Comparison of ENCODE assay signal across 11 mouse cellular contexts in genomic region chr5:124359641-124360040, GRCm38 (mm10). TPM values are rescaled to one million over a fixed set of nuclear protein-coding genes. Genes with fewer than 3 reads are reported as not detected.
DNase-seq lines count a peak whose midpoint lies in the region; ATAC-seq and TF ChIP-seq lines count a peak whose summit lies in the region.
"Had no signal": no experiment of that assay in that cellular context is flagged by ENCODE, and none has a peak within 500 bp of the region (broad histone marks: within the 10 kb centered on the region; RNA-seq: fewer than 3 reads in every experiment).

No protein-coding gene starts in this region.

- H3K27me3 ChIP-seq in liver, embryonic 11.5 days (replicated peaks; ENCODE audit: control insufficient read depth, insufficient read depth, low read length) = no peaks in the 10 kb centered on the region
- H3K27me3 ChIP-seq in liver, embryonic 12.5 days (replicated peaks) = no peaks in the 10 kb centered on the region
- no peaks in the 10 kb centered on the region for H3K27me3 ChIP-seq in hindbrain, embryonic 10.5 days (ENCODE audit: insufficient read depth, poor library complexity, severe bottlenecking)
- no peaks in the 10 kb centered on the region for H3K27me3 ChIP-seq in thymus, adult 2 months (ENCODE audit: control insufficient read depth, insufficient read depth, low read length)
- H3K27me3 ChIP-seq: liver, embryonic 13.5 days had no signal

- no peak overlapping the region for H3K9ac ChIP-seq in liver, embryonic 11.5 days (ENCODE audit: low read depth, low read length)
- H3K9ac ChIP-seq in liver, embryonic 12.5 days = no peak overlapping the region
- H3K9ac ChIP-seq: liver, embryonic 13.5 days had no signal

- ATAC-seq in liver, embryonic 11.5 days (replicated peaks; ENCODE audit: low FRiP score) = peak; percentile 36; the same call in 1 of the 2 replicates
- ATAC-seq in liver, embryonic 12.5 days = no peak
- ATAC-seq: forebrain, embryonic 14.5 days had no signal

- no peak overlapping the region for H3K4me3 ChIP-seq in liver, embryonic 11.5 days (ENCODE audit: low read depth, low read length)
- no peak overlapping the region for H3K4me3 ChIP-seq in liver, embryonic 12.5 days
- no peak overlapping the region for H3K4me3 ChIP-seq in hindbrain, embryonic 10.5 days
- no peak overlapping the region for H3K4me3 ChIP-seq in thymus, adult 2 months (ENCODE audit: control insufficient read depth, insufficient read depth, low read length)
- H3K4me3 ChIP-seq: liver, embryonic 13.5 days; midbrain, embryonic 10.5 days had no signal

- no peak for DNase-seq in liver, embryonic 11.5 days (ENCODE audit: low spot score)
- peak; percentile 52 for DNase-seq in ES-CJ7 (ENCODE audit: low read depth, low spot score)
- peak; percentile 26 for DNase-seq in brain, embryonic 14.5 days (ENCODE audit: low read depth)
- peak; percentile 42 for DNase-seq in retina, embryonic 14.5 days (ENCODE audit: low spot score)
- no peak for DNase-seq in hindbrain, embryonic 10.5 days (ENCODE audit: low spot score)
- DNase-seq in thymus, adult 2 months = no peak
- DNase-seq: heart, postnatal 4 days; liver, embryonic 13.5 days had no signal

- TF ChIP-seq POLR2A in brain, embryonic 14.5 days (IDR thresholded peaks at IDR 0.05; ENCODE audit: borderline replicate concordance, extremely low read depth, insufficient read depth, insufficient read length, poor library complexity, severe bottlenecking) = no peak
- TF ChIP-seq POLR2A in thymus, adult 2 months (IDR thresholded peaks at IDR 0.05; ENCODE audit: control insufficient read depth, extremely low read depth, insufficient read depth, low read length, poor library complexity) = no peak

- TF ChIP-seq CTCF in brain, embryonic 14.5 days (IDR thresholded peaks at IDR 0.05; ENCODE audit: borderline replicate concordance, extremely low read depth, insufficient read depth, insufficient read length) = peak; percentile 32; the same call in 1 of the 2 replicates
- no peak for TF ChIP-seq CTCF in thymus, adult 2 months (IDR thresholded peaks at IDR 0.05; ENCODE audit: borderline replicate concordance, control insufficient read depth, extremely low read depth, insufficient read depth, low read length, poor library complexity)

- H3K4me2 ChIP-seq in liver, embryonic 11.5 days = no peak overlapping the region
- no peak overlapping the region for H3K4me2 ChIP-seq in liver, embryonic 12.5 days
- H3K4me2 ChIP-seq: liver, embryonic 13.5 days had no signal

- WGBS in liver, embryonic 11.5 days = 73% methylated on average over 2 of the region's 2 CpGs
- 68% methylated on average over 2 of the region's 2 CpGs for WGBS in liver, embryonic 12.5 days (ENCODE audit: insufficient replicate concordance)
- 83% methylated on average over 2 of the region's 2 CpGs for WGBS in hindbrain, embryonic 10.5 days
- 92% methylated on average over 2 of the region's 2 CpGs for WGBS in thymus, adult 2 months

- H3K36me3 ChIP-seq in liver, embryonic 11.5 days (ENCODE audit: control insufficient read depth, insufficient read depth, low read length) = no peaks in the 10 kb centered on the region
- no peaks in the 10 kb centered on the region for H3K36me3 ChIP-seq in liver, embryonic 12.5 days
- H3K36me3 ChIP-seq in hindbrain, embryonic 10.5 days = no peaks in the 10 kb centered on the region
- no peaks in the 10 kb centered on the region for H3K36me3 ChIP-seq in thymus, adult 2 months (ENCODE audit: control insufficient read depth, insufficient read depth, low read length)
- H3K36me3 ChIP-seq: liver, embryonic 13.5 days; midbrain, embryonic 10.5 days had no signal

- no peak overlapping the region for H3K27ac ChIP-seq in liver, embryonic 11.5 days (ENCODE audit: low read depth, low read length)
- H3K27ac ChIP-seq in liver, embryonic 12.5 days = no peak overlapping the region
- no peak overlapping the region for H3K27ac ChIP-seq in hindbrain, embryonic 10.5 days
- H3K27ac ChIP-seq in thymus, adult 2 months (ENCODE audit: control insufficient read depth, insufficient read depth, low read length) = no peak overlapping the region
- H3K27ac ChIP-seq: liver, embryonic 13.5 days; midbrain, embryonic 10.5 days had no signal

- no peaks in the 10 kb centered on the region for H3K9me3 ChIP-seq in liver, embryonic 11.5 days (ENCODE audit: control insufficient read depth, low read length)
- H3K9me3 ChIP-seq in liver, embryonic 12.5 days (replicated peaks) = no peaks in the 10 kb centered on the region
- no peaks in the 10 kb centered on the region for H3K9me3 ChIP-seq in hindbrain, embryonic 10.5 days
- H3K9me3 ChIP-seq: liver, embryonic 13.5 days; midbrain, embryonic 10.5 days had no signal

- H3K4me1 ChIP-seq in liver, embryonic 11.5 days (replicated peaks; ENCODE audit: control insufficient read depth, insufficient read depth, low read length) = no peaks in the 10 kb centered on the region
- peaks cover 6% of the 10 kb centered on the region; the same call in 1 of the 2 replicates for H3K4me1 ChIP-seq in liver, embryonic 12.5 days
- peaks cover 5% of the 10 kb centered on the region for H3K4me1 ChIP-seq in hindbrain, embryonic 10.5 days (replicated peaks)
- H3K4me1 ChIP-seq in thymus, adult 2 months (replicated peaks; ENCODE audit: control insufficient read depth, insufficient read depth, low read length) = peaks cover 4% of the 10 kb centered on the region

RNA-seq across cellular contexts. Expression of gene Cdk2ap1, which starts 3.2 kb away (rescaled TPM):
- 97.9 and 124 TPM in 2 replicates for polyA plus RNA-seq in liver, embryonic 11.5 days (2014; fragmentation: Nextera tagmentation; extraction: Ambion mirVana)
- 91.0 and 104 TPM in 2 replicates for polyA plus RNA-seq in liver, embryonic 12.5 days (2016; fragmentation: Nextera tagmentation; extraction: Ambion mirVana)
- polyA plus RNA-seq in brain, embryonic 14.5 days (2012; rRNA removed) = 303 and 477 TPM in 2 replicates
- polyA plus RNA-seq in hindbrain, embryonic 10.5 days (2016; fragmentation: Nextera tagmentation; extraction: Ambion mirVana) = 71.2 and 95.2 TPM in 2 replicates
- 191 and 206 TPM in 2 replicates for polyA plus RNA-seq in thymus, adult 2 months (2012; rRNA removed)

RNA-seq across cellular contexts. Expression of gene 2810006K23Rik, which starts 31.8 kb away (rescaled TPM):
- 14.6 and 15.5 TPM in 2 replicates for polyA plus RNA-seq in liver, embryonic 11.5 days (2014; fragmentation: Nextera tagmentation; extraction: Ambion mirVana)
- 10.2 and 10.5 TPM in 2 replicates for polyA plus RNA-seq in liver, embryonic 12.5 days (2016; fragmentation: Nextera tagmentation; extraction: Ambion mirVana)
- 10.8 and 13.3 TPM in 2 replicates for polyA plus RNA-seq in brain, embryonic 14.5 days (2012; rRNA removed)
- polyA plus RNA-seq in hindbrain, embryonic 10.5 days (2016; fragmentation: Nextera tagmentation; extraction: Ambion mirVana) = 26.9 and 27.7 TPM in 2 replicates
- 5.7 and 6.4 TPM in 2 replicates for polyA plus RNA-seq in thymus, adult 2 months (2012; rRNA removed)

RNA-seq across cellular contexts. Expression of gene Mphosph9, which starts 31.9 kb away (rescaled TPM):
- polyA plus RNA-seq in liver, embryonic 11.5 days (2014; fragmentation: Nextera tagmentation; extraction: Ambion mirVana) = 12.6 and 13.1 TPM in 2 replicates
- 8.5 and 8.7 TPM in 2 replicates for polyA plus RNA-seq in liver, embryonic 12.5 days (2016; fragmentation: Nextera tagmentation; extraction: Ambion mirVana)
- 18.3 and 19.4 TPM in 2 replicates for polyA plus RNA-seq in brain, embryonic 14.5 days (2012; rRNA removed)
- 17.3 and 19.3 TPM in 2 replicates for polyA plus RNA-seq in hindbrain, embryonic 10.5 days (2016; fragmentation: Nextera tagmentation; extraction: Ambion mirVana)
- 16.2 and 19.6 TPM in 2 replicates for polyA plus RNA-seq in thymus, adult 2 months (2012; rRNA removed)

Comparison
In these comparisons a context has a peak if more than half of its experiments do, and no peak if none do; other contexts are left out.
1. DNase-seq: peak in ES-CJ7 (single experiment), brain, embryonic 14.5 days (single experiment) and retina, embryonic 14.5 days (single experiment); none in liver, embryonic 11.5 days (single experiment), hindbrain, embryonic 10.5 days (single experiment) and thymus, adult 2 months (single experiment).